Mouse (Mus musculus): Measurements from ENCODE around the gene Abo. TPM values are rescaled to one million over a fixed set of nuclear protein-coding genes. Genes with fewer than 3 reads are reported as not detected.

The Abo gene
- total and polyA plus RNA-seq, 3 experiments = not detected

- no peaks in the 10 kb centered on the region for H3K9me3 ChIP-seq (replicated peaks; ENCODE audit: insufficient read depth, low read length)
- H3K27me3 ChIP-seq (ENCODE audit: control insufficient read depth in 1 of 2, insufficient read depth in 2 of 2, low read length in 2 of 2) = no peaks in the 10 kb centered on the region
- H3K9ac ChIP-seq (ENCODE audit: control insufficient read depth, low read depth, low read length, poor library complexity, severe bottlenecking) = no peak overlapping the region
- no peak for TF ChIP-seq POLR2AphosphoS2 (IDR thresholded peaks at IDR 0.05; ENCODE audit: low read length)
- no peak for TF ChIP-seq JUND (IDR thresholded peaks at IDR 0.05; ENCODE audit: low read depth, low read length)
- no peak for TF ChIP-seq MAZ (IDR thresholded peaks at IDR 0.05; ENCODE audit: low read depth, low read length)
- no peak for TF ChIP-seq RAD21 (IDR thresholded peaks at IDR 0.05; ENCODE audit: low read depth, low read length)
- no peak for TF ChIP-seq NRF1 (IDR thresholded peaks at IDR 0.05; ENCODE audit: insufficient read depth, low read depth, low read length, poor library complexity, severe bottlenecking)
- TF ChIP-seq POLR2A (IDR thresholded peaks at IDR 0.05; ENCODE audit: control insufficient read depth in 1 of 2, insufficient read depth in 1 of 2, low read depth in 1 of 2, low read length in 2 of 2, poor library complexity in 1 of 2) = no peak
- no peak for TF ChIP-seq CTCF (IDR thresholded peaks at IDR 0.05 in 2 of 3, conservative IDR thresholded peaks at IDR 0.05 in 1 of 3; ENCODE audit: control insufficient read depth in 1 of 3, insufficient read depth in 1 of 3, low read depth in 2 of 3, low read length in 3 of 3, poor library complexity in 1 of 3, severe bottlenecking in 1 of 3)
- TF ChIP-seq ZMIZ1 (IDR thresholded peaks at IDR 0.05; ENCODE audit: low read depth, low read length) = no peak
- no peak for TF ChIP-seq SMC3 (IDR thresholded peaks at IDR 0.05; ENCODE audit: low read depth, low read length)
- no peak for TF ChIP-seq BHLHE40 (IDR thresholded peaks at IDR 0.05; ENCODE audit: borderline replicate concordance, low read depth, low read length)
- no peak for TF ChIP-seq EP300 (IDR thresholded peaks at IDR 0.05; ENCODE audit: low read depth in 1 of 2, low read length in 2 of 2)
- DNase-seq (ENCODE audit: low read depth, low spot score) = no peak
- H3K36me3 ChIP-seq (ENCODE audit: control insufficient read depth in 1 of 2, insufficient read depth in 2 of 2, low read length in 2 of 2) = peaks cover 0 to 13% of the 10 kb centered on the region in 2 experiments; a peak in 2 of 4 replicates
- H3K4me1 ChIP-seq (ENCODE audit: control insufficient read depth in 1 of 2, insufficient read depth in 2 of 2, low read length in 2 of 2) = peaks cover 2 to 11% of the 10 kb centered on the region in 2 experiments; a peak in 3 of 4 replicates
- H3K79me2 ChIP-seq (ENCODE audit: control insufficient read depth, insufficient read depth, low read length, poor library complexity) = peaks cover 57% of the 10 kb centered on the region
- no peak overlapping the region for H3K27ac ChIP-seq (ENCODE audit: control insufficient read depth, low read depth, low read length)
- no peak overlapping the region for H3K4me3 ChIP-seq (ENCODE audit: control insufficient read depth in 1 of 2, insufficient read depth in 1 of 2, low read depth in 2 of 2, low read length in 2 of 2)
Observed at GRCm38 (mm10) chr2:26905936-26906335, 41.2 kb upstream of the Abo start.

GRCm38 (mm10) chr2:26903311-26903710, 38.5 kb upstream of the Abo start:
- Histone ChIP-seq H3K79me2 (ENCODE audit: control insufficient read depth, insufficient read depth, low read length, poor library complexity) (peaks cover 51% of the 10 kb centered on the region), H3K4me1 (ENCODE audit: control insufficient read depth in 1 of 2, insufficient read depth in 2 of 2, low read length in 2 of 2) (peaks cover 0 to 4% of the 10 kb centered on the region in 2 experiments; a peak in 1 of 4 replicates), H3K9ac (ENCODE audit: control insufficient read depth, low read depth, low read length, poor library complexity, severe bottlenecking) (peak overlapping the region; percentile 79), H3K27ac (ENCODE audit: control insufficient read depth, low read depth, low read length) (peak overlapping the region; percentile 91), H3K36me3 (ENCODE audit: control insufficient read depth in 1 of 2, insufficient read depth in 2 of 2, low read length in 2 of 2) (peaks cover 1 to 10% of the 10 kb centered on the region in 2 experiments), H3K9me3 (replicated peaks; ENCODE audit: insufficient read depth, low read length) (no peaks in the 10 kb centered on the region), H3K4me3 (ENCODE audit: control insufficient read depth in 1 of 2, insufficient read depth in 1 of 2, low read depth in 2 of 2, low read length in 2 of 2) (peak overlapping the region; percentile 74 to 82), H3K27me3 (ENCODE audit: control insufficient read depth in 1 of 2, insufficient read depth in 2 of 2, low read length in 2 of 2) (no peaks in the 10 kb centered on the region)
- DNase-seq (ENCODE audit: low read depth, low spot score) = peak; percentile 70
- no peak for TF ChIP-seq USF2 (IDR thresholded peaks at IDR 0.05; ENCODE audit: borderline replicate concordance in 1 of 2, insufficient read depth in 1 of 2, low read depth in 1 of 2, low read length in 2 of 2)
- no peak for TF ChIP-seq KAT2A (conservative IDR thresholded peaks at IDR 0.05; ENCODE audit: low read depth, low read length)
- TF ChIP-seq MYC (IDR thresholded peaks at IDR 0.05; ENCODE audit: low read depth, low read length) = 0 out of 2 replicates have a peak, but pooled peaks have one; percentile 10
- TF ChIP-seq ZMIZ1 (IDR thresholded peaks at IDR 0.05; ENCODE audit: low read depth, low read length) = no peak
- no peak for TF ChIP-seq MEF2A (IDR thresholded peaks at IDR 0.05; ENCODE audit: extremely low read depth, insufficient replicate concordance, low read depth, low read length, poor library complexity, severe bottlenecking)
- TF ChIP-seq E2F4 (IDR thresholded peaks at IDR 0.05; ENCODE audit: borderline replicate concordance, low read depth, low read length) = no peak
- TF ChIP-seq NELFE (IDR thresholded peaks at IDR 0.05; ENCODE audit: low read depth, low read length) = no peak; the same call in 1 of the 2 replicates
- 0 out of 2 replicates have a peak, but pooled peaks have one; percentile 53 for TF ChIP-seq MAX (IDR thresholded peaks at IDR 0.05; ENCODE audit: low read length)
- 0 out of 2 replicates have a peak, but pooled peaks have one; percentile 22 for TF ChIP-seq RCOR1 (IDR thresholded peaks at IDR 0.05; ENCODE audit: low read depth, low read length)
- no peak for TF ChIP-seq UBTF (IDR thresholded peaks at IDR 0.05; ENCODE audit: borderline replicate concordance, insufficient read depth, low read depth, low read length)
- no peak for TF ChIP-seq MAFK (IDR thresholded peaks at IDR 0.05; ENCODE audit: borderline replicate concordance, low read depth, low read length)
